Mouse (Mus musculus): Measurements from ENCODE around the gene Mrps15. TPM values are rescaled to one million over a fixed set of nuclear protein-coding genes. Genes with fewer than 3 reads are reported as not detected.
A peak's percentile ranks its signal among the peaks of the same experiment; 100 is the strongest.

Mrps15 gene
- total RNA-seq, 2 experiments from 2014 or later: 65.6 to 66.3 TPM

DNA sequence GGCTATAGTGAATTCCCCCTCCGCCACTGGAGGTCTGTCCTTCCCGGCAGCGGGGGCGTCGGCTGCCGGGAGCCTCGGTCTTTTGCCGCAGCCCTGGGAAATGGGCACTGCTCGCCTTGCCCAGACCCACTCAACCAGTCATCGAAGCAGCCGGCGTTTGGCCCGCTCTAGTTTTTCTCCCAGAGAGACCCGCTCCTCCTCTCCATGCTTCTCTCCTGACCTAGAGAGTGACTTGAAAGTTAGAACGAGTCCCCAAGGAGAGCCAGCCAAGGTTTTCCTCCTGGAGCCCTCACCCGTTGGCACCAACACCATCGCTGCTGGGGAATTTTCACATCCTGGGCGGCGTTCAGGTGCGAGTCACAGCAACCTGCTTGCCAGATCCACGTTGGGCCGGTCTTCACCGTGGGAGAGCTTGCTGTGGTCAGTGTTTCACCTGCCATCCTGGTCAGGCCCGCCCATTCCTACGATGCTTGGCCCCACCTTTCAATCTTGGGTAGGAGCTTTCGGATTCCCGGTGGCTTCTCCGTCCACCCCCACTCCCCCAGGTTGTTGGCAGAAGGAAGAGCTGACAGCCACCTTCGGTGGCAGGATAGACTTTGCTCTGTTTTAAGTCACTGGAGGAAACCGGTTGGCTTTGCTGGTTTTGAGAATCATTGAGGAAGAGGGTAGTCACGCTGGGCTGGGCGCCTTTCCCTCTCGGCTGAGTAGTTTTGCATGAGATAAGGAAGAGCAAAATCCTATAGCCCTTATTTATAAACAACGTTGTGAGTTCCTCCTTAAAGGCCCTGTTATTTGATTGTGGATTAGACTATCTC is 57.7 kb downstream of the Mrps15 start:
- intact Hi-C loops (cut with DNase I): no loop called here
- peak in 1 of 2 experiments; percentile 26 for DNase-seq

Other genes starting within 250 kb of the Mrps15 start
- gene Csf3r, start 22.4 kb upstream of the Mrps15 start, total RNA-seq (2021): 1 to 10 TPM in 1 of 2 experiments, under 1 TPM in 1; 0.67 to 2.1 TPM
- 1 to 10 TPM; 1.8 to 2.4 TPM for gene Oscp1, start 11.6 kb downstream of the Mrps15 start, total RNA-seq (2021)
- 10 to 100 TPM in 1 of 2 experiments, 1 to 10 TPM in 1; 9.2 to 12.8 TPM for gene Lsm10, start 49.7 kb downstream of the Mrps15 start, total RNA-seq (2021)
- gene Stk40, start 57.0 kb downstream of the Mrps15 start, total RNA-seq (2021): 10 to 100 TPM; 28.0 to 29.5 TPM
- gene Eva1b, start 100.8 kb downstream of the Mrps15 start, total RNA-seq (2021): 10 to 100 TPM; 23.3 to 24.9 TPM
- 1 to 10 TPM; 3.0 to 3.1 TPM for gene Sh3d21, start 116.6 kb downstream of the Mrps15 start, total RNA-seq (2021)
- gene Thrap3, start 155.8 kb downstream of the Mrps15 start, total RNA-seq (2021): 100 to 1,000 TPM; 130 to 144 TPM
- 100 to 1,000 TPM; 242 to 246 TPM for gene Map7d1, start 209.4 kb downstream of the Mrps15 start, total RNA-seq (2021)
- 10 to 100 TPM; 45.6 to 49.3 TPM for gene Trappc3, start 215.4 kb downstream of the Mrps15 start, total RNA-seq (2021)
- under 1 TPM; 0.79 to 0.85 TPM for gene Col8a2, start 239.9 kb downstream of the Mrps15 start, total RNA-seq (2021)

All from heart, postnatal 14 days (tissue).